Mouse (Mus musculus): Measurements from ENCODE around the gene Rab8a.
"Not testable (repeated sequence)": the region's sequence is repeated elsewhere in the genome, so short reads cannot be mapped to it uniquely, and the experiment has no call there.

Rab8a gene

DNA sequence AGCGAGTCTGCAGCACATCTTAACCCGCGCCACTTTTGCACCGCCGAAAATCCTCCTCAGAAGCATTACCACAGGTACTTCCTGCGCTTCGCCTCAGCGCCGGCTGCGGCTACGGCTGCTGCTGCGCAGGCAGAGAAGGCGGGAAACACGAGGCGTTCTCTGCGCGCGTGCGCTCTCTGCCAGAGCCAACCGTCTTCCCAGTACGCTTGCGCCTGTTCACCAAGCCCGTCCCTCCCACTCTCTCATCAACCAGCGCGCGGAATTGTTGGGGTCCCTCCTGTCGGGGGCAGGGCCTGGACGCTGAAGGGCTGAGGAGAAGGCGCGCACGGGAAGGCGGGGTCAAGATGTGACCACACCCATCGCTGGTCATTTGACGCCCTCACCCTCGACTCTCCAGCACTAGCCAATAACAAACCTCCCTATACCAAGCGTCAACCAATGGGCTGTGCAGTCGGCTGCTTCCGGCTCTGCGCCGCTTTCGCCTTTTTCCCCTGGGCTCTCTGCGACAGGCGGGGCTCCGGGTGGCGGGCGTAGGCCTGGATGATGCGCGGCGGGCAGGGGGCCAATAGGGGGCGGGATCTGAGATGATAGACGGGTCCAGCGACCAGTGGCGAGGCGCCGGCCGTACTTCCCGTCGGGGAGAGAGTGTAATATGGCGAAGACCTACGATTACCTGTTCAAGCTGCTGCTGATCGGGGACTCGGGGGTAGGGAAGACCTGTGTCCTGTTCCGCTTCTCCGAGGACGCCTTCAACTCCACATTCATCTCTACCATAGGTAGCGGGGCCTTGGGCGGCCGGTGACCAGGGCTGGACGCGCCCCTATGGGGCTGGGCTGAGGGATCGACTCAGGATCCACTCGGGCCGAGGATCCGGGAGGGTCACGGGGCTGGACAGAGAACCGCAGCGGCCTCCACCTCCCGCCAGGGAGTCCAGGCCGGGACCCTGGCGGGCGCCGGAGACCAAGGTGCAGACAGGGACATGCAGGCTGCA is at the start of gene Rab8a:
Gene Rab8a, plus strand, starts transcription at position 494 of the 991 bp plus-strand sequence.
- peak; percentile 98 for DNase-seq (ENCODE audit: low read depth, low spot score)

DNA sequence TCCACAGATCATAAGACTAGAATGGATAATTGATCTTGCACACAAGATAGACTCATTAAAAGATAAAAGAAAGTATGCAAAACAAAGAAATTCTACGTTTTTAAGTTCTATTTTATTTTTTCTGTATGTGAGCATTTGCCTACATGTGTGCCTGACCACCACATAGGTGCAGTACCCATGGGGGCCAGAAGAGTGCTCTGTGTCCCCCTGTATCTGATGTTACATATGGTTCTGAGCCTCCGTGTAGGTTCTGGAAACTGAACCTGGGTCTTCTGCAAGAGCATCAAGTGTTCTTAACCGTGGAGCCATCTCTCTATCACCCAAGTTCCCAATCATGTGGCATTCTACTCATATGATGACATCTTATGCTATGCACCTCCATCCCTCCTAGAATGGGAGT is 48.5 kb upstream of the Rab8a start:
- no peak for DNase-seq (ENCODE audit: low read depth, low spot score)

DNA sequence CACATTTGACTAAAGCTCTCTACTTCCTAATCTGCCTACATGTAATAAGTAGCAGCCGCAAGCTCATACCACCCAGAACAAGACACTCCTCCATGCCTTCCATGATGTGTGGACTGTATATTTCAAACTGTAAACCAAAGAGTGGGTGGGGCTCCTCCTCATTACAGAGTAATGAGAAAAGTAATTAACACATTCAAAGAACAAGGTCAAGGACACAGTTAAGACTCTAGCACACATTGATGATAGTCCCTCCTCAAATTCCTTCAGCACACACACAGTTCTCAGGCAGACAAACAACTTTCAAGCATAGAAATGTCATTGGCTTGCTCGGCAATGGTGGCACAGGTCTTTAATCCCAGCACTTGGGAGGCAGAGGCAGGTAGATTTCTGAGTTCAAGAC is 45.8 kb upstream of the Rab8a start:
- DNase-seq (ENCODE audit: low read depth, low spot score), result no peak

DNA sequence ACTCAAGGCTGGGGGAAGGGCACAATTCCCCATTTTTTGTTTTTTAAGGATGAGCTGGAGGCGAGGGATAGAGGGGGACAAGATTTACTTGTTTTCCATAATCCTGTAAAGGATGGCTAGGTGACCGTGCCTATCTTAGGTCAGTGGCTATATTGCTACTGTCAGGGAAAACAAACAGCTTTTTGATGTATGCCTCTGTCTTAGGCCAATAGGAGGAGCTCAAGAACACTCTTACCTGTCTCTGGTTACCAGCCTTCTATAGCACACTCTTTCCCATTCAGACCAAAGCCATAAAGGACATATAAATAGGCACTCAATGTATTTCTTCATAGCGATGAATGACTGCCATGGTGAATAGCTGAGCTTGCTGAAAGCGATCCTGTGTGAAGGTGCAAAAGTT is 42.4 kb upstream of the Rab8a start:
- DNase-seq (ENCODE audit: low read depth, low spot score), result no peak

DNA sequence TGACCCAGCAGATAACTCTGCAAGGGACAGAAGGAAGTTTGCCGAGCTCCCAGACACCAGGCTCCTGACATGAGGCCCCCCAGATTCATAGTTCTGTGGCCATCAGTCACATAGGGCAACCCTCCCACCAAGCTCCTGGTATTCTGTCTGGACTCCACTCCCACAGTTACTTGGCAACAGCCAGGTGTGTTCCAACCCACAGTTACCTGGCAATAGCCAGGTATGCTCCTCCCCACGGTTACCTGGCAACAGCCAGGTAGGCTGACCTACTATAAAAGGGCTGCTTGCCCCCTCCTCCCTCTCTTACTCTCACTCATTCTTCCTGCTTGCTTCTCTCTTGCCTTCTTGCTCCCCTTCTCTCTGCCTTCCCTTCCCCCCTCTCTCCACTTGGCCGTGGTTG is 39.5 kb upstream of the Rab8a start:
- not testable (repeated sequence) for DNase-seq (ENCODE audit: low read depth, low spot score)

DNA sequence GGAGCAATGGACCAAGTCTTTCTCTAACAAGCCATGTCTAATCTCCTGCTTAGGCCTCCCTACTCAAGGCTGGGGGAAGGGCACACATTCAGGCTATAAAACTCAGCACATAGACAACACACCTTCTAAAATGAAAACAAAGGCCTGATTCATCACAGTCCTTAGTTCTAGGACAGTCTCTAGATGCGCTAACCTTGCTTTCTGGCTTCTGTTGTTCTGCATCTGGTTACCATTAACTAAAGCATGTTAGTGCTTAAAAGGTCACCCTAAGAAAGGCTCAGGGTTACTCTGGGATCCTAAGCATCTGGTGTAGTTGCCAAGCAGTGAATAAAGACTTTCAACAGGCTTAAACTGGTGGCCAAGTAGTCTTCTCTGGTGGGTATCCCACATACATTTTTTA is 39.0 kb upstream of the Rab8a start:
- no peak for DNase-seq (ENCODE audit: low read depth, low spot score)

DNA sequence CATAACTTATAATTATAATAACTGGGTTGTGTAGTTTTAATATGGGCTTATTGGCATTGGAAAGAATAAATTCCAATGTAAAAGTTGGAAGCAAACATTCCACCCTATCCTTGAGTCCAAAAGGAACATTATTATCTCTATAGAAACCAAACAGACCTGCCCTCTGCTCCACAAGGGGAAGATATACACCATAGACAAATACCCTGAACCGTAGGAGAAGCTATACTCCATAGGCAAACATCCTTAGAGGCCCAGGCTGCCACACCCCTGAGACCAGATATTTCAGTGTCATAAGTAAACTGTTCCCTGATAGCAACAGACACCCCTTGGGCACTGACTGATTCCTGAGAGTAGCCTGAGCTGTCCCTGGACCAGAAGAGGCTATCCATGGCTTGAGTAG is 33.2 kb upstream of the Rab8a start:
- no peak for DNase-seq (ENCODE audit: low read depth, low spot score)

DNA sequence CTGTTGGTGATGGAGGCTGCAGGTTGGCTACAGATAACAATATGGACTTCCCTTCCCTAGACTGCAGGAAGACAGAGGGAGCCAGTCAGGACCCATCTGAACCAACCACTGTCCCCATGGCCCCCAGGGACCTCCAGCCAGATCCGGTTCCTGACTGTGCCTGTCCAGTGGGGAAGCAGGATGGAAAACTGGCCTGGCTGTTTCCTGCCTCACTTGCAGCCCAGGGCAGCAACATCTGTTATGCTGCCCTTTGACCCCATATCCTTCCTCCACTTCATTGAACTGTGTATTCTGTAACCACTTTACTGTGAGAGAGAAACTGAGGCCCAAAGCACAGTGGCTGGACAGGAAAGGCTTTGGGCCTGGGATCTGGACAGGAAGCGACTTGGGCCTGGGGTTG is 29.7 kb upstream of the Rab8a start:
- no peak for DNase-seq (ENCODE audit: low read depth, low spot score)

DNA sequence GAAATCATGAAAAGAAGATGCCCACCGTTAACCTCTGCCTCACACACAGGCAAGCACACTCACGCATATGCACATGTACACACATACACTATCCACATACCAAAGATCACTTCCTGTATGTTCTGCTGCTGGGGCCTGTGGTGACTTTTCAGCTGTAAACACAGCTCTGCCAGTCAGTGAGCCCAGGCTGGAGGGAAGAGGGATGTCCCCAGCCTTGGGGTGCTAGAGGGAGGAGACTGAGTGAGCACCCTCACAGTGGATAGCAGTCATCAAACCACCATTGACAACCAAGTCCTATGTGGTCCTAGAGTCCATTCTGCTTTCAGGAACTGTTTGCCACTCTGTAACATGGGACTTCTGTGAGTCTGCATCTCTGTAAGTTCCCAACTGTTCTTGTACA is 29.1 kb upstream of the Rab8a start:
- no peak for DNase-seq (ENCODE audit: low read depth, low spot score)

DNA sequence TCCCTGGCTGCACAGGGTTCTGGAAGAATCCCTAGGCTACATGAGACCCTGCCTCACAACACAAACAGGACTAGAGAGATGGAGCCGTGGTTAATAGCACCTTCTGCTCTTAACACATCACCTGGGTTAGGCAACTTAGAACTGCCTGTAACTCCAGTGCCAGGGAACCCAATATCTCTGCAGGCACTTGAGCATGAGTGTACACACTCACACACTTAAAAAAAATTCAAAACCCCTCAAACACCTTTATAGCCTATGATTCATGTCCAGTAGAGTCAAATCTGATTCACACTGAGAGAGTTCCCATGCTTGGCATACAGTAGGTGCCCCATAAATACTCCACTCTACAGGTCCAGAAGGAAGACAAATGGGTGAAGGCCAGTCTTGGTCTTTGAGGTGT is 28.6 kb upstream of the Rab8a start:
- no peak for DNase-seq (ENCODE audit: low read depth, low spot score)

DNA sequence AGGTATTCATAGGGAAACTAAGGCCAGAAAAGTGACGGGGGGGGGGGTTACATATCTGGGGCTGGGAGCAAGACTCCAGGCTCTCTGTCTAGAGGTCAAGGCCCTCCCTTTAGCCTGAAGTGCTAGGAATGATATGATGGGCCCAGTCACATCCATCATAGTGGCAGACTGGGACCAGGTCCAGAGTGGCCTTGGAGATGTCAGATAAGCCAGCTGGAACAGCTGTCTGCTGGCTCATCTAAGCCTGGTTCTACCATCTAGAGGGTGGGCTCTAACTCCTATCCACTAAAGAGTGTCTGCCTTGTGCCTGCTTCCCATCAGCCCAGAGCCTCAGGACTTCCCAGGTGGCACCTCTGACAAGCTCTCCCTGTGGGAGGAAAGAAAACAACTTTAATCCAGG is 28.1 kb upstream of the Rab8a start:
- no peak for DNase-seq (ENCODE audit: low read depth, low spot score)

DNA sequence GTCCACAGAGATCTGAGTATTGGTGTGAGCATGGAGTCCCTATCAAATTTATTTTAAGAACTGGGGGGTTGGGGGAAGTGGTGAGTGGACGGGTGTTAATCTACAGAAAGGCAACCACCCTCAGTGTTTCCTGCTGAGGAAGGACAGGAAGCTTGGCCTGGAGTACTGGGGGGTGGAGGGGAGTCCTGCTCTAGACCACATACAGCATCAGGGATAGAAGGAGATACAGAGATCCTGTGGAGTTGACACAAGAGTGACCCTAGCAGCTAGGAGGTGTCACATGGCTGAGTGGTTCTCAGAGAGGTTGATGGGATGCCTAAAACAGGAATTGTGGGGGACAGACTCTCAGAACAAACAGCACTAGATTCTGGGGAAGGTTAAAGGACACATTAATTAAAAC is 27.5 kb upstream of the Rab8a start:
- DNase-seq (ENCODE audit: low read depth, low spot score), result no peak

DNA sequence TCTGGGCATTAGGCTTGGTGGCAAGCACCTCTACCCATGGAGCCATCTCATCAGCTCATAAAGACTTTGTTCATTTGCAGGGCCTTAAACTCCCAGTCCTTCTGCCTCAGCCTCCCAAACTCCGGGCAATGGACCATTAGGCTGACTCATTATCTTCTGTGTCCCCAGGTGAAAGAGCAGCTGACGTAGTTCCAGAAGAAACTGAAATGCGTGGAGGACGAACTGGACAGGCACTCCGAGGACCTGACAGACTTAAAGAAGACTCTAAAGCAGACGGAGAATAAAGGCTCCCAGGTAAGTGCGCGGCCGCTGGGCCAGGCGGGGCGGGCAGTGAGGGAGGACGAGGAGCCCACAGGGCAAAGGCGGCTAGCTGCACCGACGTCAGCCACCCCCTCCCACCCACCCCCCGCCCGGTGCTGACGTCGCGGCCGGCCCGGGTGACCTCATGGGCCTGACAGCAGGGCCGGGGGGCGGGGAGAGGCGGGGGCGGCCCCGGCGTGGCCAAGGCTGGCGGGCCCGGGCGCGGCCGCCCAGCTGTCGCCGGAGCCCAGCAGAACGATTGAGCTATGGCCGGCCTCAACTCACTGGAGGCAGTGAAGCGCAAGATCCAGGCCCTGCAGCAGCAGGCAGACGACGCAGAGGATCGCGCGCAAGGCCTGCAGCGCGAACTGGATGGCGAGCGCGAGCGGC is 26.1 kb upstream of the Rab8a start, which contains the start of gene Tpm4:
Gene Tpm4, plus strand, starts transcription at position 220 of the 690 bp plus-strand sequence.
- DNase-seq (ENCODE audit: low read depth, low spot score), result peak; percentile 58

DNA sequence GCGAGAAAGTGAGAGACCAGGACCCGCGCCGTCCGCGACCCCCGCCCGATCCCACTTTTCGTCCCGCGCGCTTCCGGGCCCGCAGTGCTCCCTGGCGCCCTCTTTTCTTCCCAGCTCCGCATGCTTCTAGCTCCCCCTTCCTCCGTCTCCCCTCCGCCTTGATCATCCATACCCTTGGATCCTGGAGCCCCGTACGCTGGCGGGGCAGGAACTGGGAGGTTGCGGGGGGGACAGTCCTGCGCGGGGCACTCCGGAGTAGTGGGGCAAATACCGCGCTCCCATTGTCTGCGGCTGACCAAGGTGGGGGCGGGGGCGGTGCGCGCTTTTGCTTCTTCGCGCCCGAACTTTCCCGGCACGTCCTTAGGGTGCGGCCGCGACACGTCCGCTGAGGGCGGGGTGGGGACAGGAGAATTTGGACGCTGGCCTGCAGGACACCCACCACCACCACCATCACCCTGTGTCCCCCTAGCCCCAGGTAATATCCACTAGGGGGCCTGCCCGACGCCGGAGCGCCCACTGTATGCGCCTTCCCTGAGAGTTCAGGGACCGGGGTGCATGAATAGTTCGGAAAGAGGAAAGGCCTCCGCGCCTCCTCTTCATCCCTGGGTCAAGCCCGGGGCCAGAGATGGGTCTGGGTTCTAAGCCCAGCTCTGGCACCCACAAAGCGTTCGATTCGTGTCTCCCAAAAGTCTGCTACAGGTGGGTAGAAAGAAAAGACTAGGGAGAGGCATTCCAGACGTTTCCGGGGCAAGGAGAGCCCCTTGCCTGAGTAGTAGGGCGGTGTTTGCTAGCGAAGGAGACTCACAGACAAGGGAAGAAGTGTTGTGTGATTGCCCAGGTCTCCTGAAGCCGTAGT is 25.3 kb upstream of the Rab8a start:
- DNase-seq (ENCODE audit: low read depth, low spot score), result peak; percentile 34

DNA sequence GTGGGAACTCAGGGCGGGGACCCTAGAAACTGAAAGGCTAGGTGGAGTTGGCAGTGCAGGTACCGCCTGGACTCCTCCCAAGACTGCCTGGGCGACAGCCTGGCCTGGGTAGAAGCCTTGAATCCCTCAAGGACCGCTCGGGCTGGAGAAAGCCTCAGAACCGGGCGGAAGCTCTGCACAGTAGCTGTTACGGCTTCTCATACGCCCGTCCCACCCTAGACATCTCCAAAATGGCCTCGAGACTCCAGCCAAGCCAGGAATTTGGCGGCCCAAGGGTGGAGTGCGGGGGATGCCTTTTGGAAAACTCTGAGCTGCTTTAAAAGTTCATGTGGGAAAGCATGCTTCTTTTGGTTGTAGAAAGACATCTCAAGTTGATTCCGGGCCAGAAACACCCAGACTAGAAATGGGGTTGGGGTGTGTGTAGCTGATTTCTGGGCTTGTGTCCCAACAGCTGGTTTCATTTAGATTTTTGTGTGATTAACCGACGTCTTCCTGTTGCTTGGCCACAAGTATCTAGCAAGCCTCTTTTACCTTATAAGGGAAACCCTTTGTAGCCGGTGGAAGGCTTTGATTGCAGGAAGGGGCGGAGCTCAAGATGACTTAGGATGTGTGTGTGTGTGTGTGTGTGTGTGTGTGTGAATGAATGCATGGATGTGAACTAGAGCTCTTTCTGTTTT is 24.6 kb upstream of the Rab8a start:
- peak; percentile 81 for DNase-seq (ENCODE audit: low read depth, low spot score)

DNA sequence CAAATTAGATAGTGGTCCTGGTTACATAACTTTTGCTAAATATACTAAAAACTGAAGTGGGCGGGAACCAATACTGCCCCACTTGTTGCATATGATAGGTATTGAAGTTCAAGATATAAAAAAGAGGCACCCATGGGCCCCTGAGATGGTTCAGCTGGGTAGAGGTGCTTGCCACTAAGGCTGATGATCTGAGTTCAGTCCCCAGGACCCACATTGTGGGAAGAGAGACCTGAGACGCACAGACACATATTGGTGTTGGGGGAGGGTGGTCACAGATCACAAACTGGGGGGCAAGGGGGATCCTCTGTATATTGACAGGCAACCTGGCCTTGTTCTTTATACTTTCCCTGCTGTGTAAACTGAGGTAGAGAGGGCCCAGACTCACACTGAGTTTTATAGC is 23.6 kb upstream of the Rab8a start:
- DNase-seq (ENCODE audit: low read depth, low spot score), result no peak

DNA sequence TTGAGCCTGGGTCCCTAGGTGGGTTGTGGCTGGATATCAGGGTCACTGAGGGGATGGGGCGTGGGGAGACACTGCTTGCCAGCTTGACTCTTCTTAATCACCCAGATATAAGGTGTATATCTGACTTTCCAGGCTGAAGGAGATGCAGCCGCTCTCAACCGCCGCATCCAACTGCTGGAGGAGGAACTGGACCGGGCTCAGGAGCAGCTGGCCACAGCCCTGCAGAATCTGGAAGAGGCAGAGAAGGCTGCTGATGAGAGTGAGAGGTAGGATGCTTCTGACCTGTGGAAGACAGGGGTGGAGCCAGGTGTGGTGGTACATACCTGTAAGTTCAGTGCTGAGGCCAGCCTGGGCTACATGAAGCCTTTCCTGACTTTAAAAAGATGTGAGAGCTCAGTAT is 22.5 kb upstream of the Rab8a start:
- DNase-seq (ENCODE audit: low read depth, low spot score), result no peak

DNA sequence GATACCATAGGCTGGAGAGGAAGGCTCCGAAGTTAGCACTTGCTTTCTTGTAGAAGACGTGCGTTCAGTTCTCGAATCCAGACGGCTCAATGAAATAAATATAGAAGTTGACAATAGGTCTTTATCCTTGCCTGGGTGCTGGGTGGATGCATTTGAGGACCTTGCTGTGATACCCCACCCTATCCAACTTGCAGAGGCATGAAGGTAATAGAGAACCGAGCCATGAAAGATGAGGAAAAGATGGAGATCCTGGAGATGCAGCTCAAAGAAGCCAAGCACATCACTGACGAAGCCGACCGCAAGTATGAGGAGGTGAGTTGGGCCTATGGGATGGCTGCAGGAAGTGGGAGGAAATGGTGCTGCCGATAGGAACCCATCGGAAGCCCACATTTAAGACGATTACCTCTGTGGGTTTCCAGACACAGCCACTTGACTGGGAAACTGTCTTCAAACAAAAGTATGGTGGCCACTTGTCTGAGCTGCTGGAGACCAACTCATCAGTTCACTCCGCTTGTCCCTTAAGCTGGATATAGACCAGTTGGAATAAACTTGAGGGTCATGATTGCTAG is 17.7 kb upstream of the Rab8a start:
- no peak for DNase-seq (ENCODE audit: low read depth, low spot score)

DNA sequence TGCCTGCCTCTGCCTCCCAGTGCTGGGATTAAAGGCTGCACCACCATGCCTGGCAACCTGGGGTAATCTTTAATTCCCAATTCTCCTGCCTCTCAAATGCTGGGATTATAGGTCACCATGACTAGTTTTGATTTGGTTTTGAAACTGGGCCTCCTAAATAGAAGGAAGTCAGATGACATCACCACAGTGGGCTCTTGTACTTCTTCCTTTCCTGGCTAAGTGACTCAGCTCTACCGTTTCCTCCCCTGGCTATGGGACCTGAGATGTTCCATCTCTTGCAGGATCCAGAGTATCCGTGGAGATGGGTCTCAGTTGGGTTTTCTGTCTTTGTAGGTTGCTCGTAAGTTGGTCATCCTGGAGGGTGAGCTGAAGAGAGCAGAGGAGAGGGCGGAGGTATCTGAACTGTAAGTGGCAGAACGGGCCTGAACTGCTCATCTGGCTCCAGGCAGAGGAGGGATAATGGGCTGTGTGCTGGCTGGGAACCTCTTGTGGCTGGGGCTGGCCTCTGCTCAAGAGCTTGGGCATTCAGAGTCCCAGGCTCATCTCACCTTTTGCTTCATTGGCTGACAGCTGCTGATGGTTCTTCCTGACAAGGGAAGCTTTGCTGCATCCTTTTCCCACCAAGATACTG is 16.5 kb upstream of the Rab8a start:
- no peak for DNase-seq (ENCODE audit: low read depth, low spot score)

DNA sequence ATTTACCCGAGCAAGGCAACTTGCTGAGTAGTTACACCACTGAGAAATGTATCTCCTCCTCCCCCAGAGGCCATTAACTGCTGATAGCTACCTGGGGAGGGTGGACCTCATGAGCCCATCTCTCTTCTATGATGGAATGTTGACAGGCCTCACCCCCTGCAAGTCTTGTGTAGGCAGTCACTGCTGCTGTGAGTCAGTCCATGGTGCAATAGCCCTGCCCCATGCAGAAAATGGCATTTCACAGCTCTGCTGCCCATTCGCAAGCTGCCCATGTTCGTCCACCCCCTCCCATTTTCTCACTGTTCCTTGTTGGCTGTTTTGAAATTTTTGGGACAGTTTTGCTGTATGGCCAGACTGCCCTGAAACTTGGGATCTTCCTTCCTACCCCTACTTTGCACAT is 15.5 kb upstream of the Rab8a start:
- DNase-seq (ENCODE audit: low read depth, low spot score), result no peak

DNA sequence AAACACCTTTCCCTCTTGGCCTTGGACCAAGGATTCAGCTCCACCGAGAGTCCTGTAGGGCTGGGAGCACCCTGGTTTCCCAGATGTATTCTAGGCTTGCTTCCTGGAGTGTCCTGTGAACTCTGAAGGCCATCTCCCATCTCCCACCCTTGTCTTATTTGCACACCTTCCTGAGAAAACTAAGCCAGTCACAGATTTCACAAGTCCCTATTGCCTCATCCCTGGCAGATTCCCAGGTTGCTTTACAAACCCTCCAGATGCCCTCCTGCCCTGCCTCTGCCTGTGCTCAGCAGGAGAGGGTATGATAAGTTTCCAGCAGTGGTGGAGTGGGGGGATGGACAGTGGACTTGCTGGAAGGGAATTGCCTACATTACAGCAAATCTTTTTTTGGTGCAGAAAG is 14.9 kb upstream of the Rab8a start:
- DNase-seq (ENCODE audit: low read depth, low spot score), result no peak

Measured in forelimb bud, embryonic 11.5 days (tissue).